Mouse (Mus musculus) embryonic facial prominence, embryonic 11.5 days (tissue): ENCODE data around the gene Rara. TPM values are rescaled to one million over a fixed set of nuclear protein-coding genes. Genes with fewer than 3 reads are reported as not detected.

Experiments used
- ATAC-seq: fragments of 200-750 bp; cut with Nextera tagmentation; replicated peaks from 2 replicates; pipeline ENCODE4 v1.8.0; 2017; ENCODE audit warnings: low read depth; ENCODE audit not compliant: insufficient number of reproducible peaks, low FRiP score, low TSS enrichment
- DNase-seq: peaks from one replicate; pipeline ENCODE4 v3.0.0-alpha.2; 2015; ENCODE audit warnings: low spot score
- H3K27ac ChIP-seq: fragments of 300-500 bp; sonication (generic); replicated peaks from 2 replicates; pipeline ENCODE4 v1.5.1; 2014; ENCODE audit warnings: mild to moderate bottlenecking, low read depth, low read length, control low read depth
- H3K27me3 ChIP-seq: fragments of 300-500 bp; sonication (generic); 2 replicates; pipeline ENCODE4 v1.6.1; 2014; ENCODE audit warnings: mild to moderate bottlenecking, low read length, moderate library complexity, mixed read lengths; ENCODE audit not compliant: control insufficient read depth, insufficient read depth
- H3K36me3 ChIP-seq: fragments of 300-500 bp; sonication (generic); replicated peaks from 2 replicates; pipeline ENCODE4 v1.6.1; 2014; ENCODE audit warnings: low read depth, mild to moderate bottlenecking, low read length, moderate library complexity, mixed read lengths; ENCODE audit not compliant: control insufficient read depth, insufficient read depth
- H3K4me1 ChIP-seq: fragments of 300-500 bp; sonication (generic); 2 replicates; pipeline ENCODE4 v1.6.1; 2014; ENCODE audit warnings: low read length, mixed read lengths; ENCODE audit not compliant: control insufficient read depth, insufficient read depth
- H3K4me2 ChIP-seq: fragments of 300-500 bp; sonication (generic); 2 replicates; pipeline ENCODE4 v1.6.1; 2014; ENCODE audit warnings: low read depth, mild to moderate bottlenecking, control low read depth, low read length, moderate library complexity
- H3K4me3 ChIP-seq: fragments of 300-500 bp; sonication (generic); 2 replicates; pipeline ENCODE4 v1.5.1; 2014; ENCODE audit warnings: low read depth, low read length, control low read depth
- H3K9ac ChIP-seq: fragments of 300-500 bp; sonication (generic); replicated peaks from 2 replicates; pipeline ENCODE4 v1.6.1; 2014; ENCODE audit warnings: mild to moderate bottlenecking, control low read depth, low read length
- H3K9me3 ChIP-seq: fragments of 300-500 bp; sonication (generic); replicated peaks from 2 replicates; pipeline ENCODE4 v1.6.1; 2016; ENCODE audit warnings: mild to moderate bottlenecking, low read length, inconsistent platforms, mixed read lengths; ENCODE audit not compliant: control insufficient read depth
- WGBS: fragments of 180-500 bp; shearing (Covaris S2); extraction: QIAGEN DNeasy Blood & Tissue Kit; methylation state at CpG from one replicate; pipeline ENCODE4 v1.1.7; 2014; 5-methylcytosine and 5-hydroxymethylcytosine counted together
- polyA plus RNA-seq: library from polyadenylated mRNA; unstranded; fragments of >200 nt; fragmentation: Nextera tagmentation; extraction: Ambion mirVana; gene quantifications from 2 replicates; pipeline ENCODE4 v1.2.1, GENCODE M21; 2014

Gene Rara
- polyA plus RNA-seq, 1 experiment from 2014 or later: 32.7 TPM

DNA sequence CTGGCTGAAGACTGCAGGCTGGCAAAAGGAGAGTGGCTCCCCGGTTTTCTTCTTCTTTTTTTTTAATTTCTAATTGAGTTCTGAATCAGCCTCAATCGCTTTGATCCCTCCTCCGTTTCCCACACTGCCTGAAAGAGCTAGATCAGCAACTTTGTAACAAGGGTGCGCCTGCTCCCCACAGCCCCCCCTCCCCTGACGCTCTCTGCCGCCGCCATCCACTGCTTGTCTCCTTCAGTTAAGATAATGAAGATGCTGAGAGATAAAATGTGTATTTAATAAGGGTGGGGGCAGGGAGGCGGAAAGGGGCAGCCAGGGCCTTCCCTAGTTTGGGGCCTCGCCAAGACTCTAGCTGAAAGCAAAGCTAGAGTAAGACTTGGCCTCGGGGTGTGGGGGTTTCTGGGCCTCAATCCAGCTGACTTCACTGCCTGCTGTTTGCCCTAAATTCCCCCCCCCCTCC lies 2.3 kb upstream of the Rara start:
- peak overlapping the region; percentile 13; the same call in 1 of the 2 replicates for H3K4me2 ChIP-seq
- no peaks in the 10 kb centered on the region for H3K9me3 ChIP-seq
- WGBS: 3% methylated on average over 10 of the region's 10 CpGs
- no peaks in the 10 kb centered on the region for H3K27me3 ChIP-seq
- ATAC-seq (peak; percentile 19; the same call in 1 of the 2 replicates), DNase-seq (peak; percentile 86)
- no peak overlapping the region; the same call in 1 of the 2 replicates for H3K4me3 ChIP-seq
- peak overlapping the region; percentile 95 for H3K27ac ChIP-seq
- no peaks in the 10 kb centered on the region for H3K36me3 ChIP-seq
- H3K4me1 ChIP-seq: peaks cover 41% of the 10 kb centered on the region
- peak overlapping the region; percentile 37 for H3K9ac ChIP-seq

- peak overlapping the region; percentile 37 for H3K9ac ChIP-seq
- DNase-seq (peak; percentile 95), ATAC-seq (peak; percentile 66)
- no peaks in the 10 kb centered on the region for H3K9me3 ChIP-seq
- H3K27ac ChIP-seq: peak overlapping the region; percentile 95
- no peaks in the 10 kb centered on the region for H3K36me3 ChIP-seq
- H3K27me3 ChIP-seq: no peaks in the 10 kb centered on the region
- no peak overlapping the region for H3K4me3 ChIP-seq
- WGBS: 2% methylated on average over 12 of the region's 12 CpGs
- peak overlapping the region; percentile 34 for H3K4me2 ChIP-seq
- peaks cover 44% of the 10 kb centered on the region for H3K4me1 ChIP-seq
Observed at GRCm38 (mm10) chr11:98925868-98926311, 1.7 kb upstream of the Rara start.

DNA sequence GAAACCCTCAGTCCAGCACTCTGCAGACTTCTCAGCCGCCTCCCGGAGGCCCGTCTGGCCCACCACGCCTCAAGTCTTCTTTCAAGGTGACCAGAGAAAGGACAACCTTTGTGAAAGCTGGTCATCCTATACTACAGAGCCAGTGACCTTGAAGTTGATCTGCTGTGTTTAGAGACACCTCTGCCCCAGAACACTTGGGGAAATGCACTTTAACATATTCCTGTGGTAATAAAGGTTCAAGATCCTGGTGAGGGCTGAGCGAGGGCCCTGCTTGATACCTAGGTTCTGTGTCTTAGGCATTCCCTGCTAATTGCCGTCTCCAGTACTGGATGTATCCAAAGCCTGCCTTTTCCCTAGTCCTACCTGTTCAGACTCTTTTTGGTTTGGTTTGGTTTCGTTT lies 1.1 kb upstream of the Rara start:
- Histone ChIP-seq H3K4me1 (peaks cover 47% of the 10 kb centered on the region), H3K4me2 (no peak overlapping the region; the same call in 1 of the 2 replicates), H3K27ac (peak overlapping the region; percentile 95), H3K36me3 (no peaks in the 10 kb centered on the region), H3K9ac (no peak overlapping the region), H3K27me3 (no peaks in the 10 kb centered on the region), H3K9me3 (no peaks in the 10 kb centered on the region), H3K4me3 (no peak overlapping the region)
- WGBS: 49% methylated on average over 7 of the region's 7 CpGs
- DNase-seq (no peak), ATAC-seq (no peak)

DNA sequence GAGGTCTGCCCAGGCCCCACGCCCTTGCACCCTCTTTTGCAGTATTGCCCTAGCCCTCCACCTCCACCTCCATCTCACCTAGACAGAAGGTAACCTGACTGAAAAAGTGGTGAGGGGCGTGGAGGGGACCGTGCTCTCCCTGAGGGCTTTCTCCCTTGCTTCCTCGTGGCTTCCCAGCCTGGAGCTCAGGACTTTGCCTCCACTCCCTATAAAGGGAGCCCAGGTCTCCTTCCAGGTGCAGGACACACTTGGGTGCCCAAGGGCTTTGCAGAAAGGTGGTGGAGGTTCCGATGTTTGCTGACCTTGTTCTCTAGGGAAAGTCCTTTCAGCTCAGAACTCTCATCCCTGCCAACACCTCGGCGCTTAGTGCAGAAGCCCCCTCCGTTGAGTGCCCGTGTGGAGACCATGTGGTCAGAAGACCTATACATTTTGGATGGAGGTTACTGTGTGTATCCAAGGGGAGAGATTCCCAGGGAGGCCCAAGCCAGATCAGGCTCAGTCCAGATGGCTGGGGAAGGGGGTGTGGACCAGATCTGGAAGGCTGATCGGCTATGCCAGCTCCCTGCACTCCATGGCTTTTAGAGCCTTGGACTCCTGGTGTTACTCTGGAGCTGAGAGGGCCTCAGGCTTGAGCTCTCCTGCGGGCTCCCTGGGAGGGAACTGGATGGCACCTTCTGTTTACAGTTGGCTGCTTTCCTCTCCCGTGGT lies 722 bp downstream of the Rara start:
- Histone ChIP-seq H3K36me3 (no peaks in the 10 kb centered on the region), H3K27ac (peak overlapping the region; percentile 37), H3K27me3 (no peaks in the 10 kb centered on the region), H3K4me3 (peak overlapping the region; percentile 49), H3K4me2 (peak overlapping the region; percentile 87), H3K9me3 (no peaks in the 10 kb centered on the region), H3K4me1 (peaks cover 64% of the 10 kb centered on the region), H3K9ac (peak overlapping the region; percentile 64)
- 11% methylated on average over 12 of the region's 12 CpGs for WGBS
- ATAC-seq (no peak), DNase-seq (no peak)

DNA sequence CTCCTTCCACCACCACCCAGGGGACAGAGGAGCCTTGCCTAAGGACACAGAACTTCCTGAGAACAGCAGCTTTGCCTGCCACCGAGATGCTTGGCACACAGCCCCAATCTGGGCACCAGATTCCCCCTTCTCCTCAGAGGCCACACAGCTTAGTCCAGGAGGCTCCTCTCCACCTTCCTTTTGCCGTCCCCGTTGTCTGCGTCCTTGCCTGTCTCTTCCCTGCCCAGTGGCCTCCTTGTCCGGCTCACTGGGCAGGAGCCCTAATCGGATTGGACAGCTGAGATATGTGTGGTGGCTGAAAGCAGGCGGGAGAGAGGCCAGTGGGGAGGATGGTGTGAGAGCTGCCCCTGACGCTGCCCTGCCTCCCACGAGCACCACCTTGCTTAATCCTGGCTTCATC lies 1.9 kb downstream of the Rara start:
- H3K4me2 ChIP-seq: peak overlapping the region; percentile 87
- H3K27ac ChIP-seq: peak overlapping the region; percentile 56; the same call in 1 of the 2 replicates
- H3K36me3 ChIP-seq: no peaks in the 10 kb centered on the region
- H3K9ac ChIP-seq: peak overlapping the region; percentile 46
- no peaks in the 10 kb centered on the region for H3K27me3 ChIP-seq
- ATAC-seq (no peak), DNase-seq (no peak)
- peak overlapping the region; percentile 18; the same call in 1 of the 2 replicates for H3K4me3 ChIP-seq
- peaks cover 62% of the 10 kb centered on the region for H3K4me1 ChIP-seq
- no peaks in the 10 kb centered on the region for H3K9me3 ChIP-seq
- WGBS: 2% methylated on average over 9 of the region's 9 CpGs

- H3K36me3 ChIP-seq: no peaks in the 10 kb centered on the region
- ATAC-seq: no peak
- peak overlapping the region; percentile 34 for H3K4me2 ChIP-seq
- H3K4me1 ChIP-seq: peaks cover 56% of the 10 kb centered on the region
- no peak for DNase-seq
- 55% methylated on average over 7 of the region's 7 CpGs for WGBS
- H3K27me3 ChIP-seq: no peaks in the 10 kb centered on the region
- no peaks in the 10 kb centered on the region for H3K9me3 ChIP-seq
- H3K9ac ChIP-seq: peak overlapping the region; percentile 46; the same call in 1 of the 2 replicates
- no peak overlapping the region for H3K4me3 ChIP-seq
- peak overlapping the region; percentile 56; the same call in 1 of the 2 replicates for H3K27ac ChIP-seq
Observed at GRCm38 (mm10) chr11:98930127-98930601, 2.5 kb downstream of the Rara start.

DNA sequence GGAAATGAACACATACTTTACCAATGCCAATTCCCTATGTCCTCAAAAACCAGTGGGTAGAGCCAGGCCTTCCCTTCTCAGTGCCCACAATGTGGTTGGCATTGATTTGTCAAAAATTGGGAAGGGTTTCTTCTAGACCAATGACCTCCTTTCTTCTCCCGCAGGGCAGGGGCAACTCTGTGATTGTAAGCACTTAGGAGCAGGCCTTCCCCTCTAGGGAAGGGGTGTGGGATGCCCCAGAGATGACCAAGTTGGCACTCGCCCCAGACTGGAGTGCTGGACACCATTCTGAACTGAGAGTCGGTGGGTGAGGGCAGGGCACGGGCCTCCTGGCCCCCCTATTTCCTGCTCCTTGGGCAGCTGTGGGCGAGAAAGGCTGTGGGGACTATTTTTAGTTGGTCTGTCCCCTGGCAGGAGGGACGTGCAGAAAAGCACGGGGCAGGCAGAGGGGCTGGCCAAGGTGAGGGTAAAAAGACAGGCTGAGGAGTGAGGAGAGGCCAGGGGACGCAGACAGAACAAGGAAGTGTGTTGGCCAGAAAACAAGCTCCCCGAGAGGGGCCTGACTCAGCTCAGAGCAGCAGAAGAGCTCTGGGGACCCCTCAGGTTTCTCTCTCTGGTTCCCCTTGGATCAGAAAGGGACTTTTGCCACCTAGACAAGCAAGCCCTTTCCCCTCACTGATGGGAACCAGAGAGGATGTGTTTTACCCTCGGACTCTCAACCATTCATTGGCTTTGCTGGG lies 3.3 kb downstream of the Rara start:
- H3K9ac ChIP-seq: peak overlapping the region; percentile 39
- 30% methylated on average over 10 of the region's 10 CpGs for WGBS
- H3K4me2 ChIP-seq: no peak overlapping the region
- H3K4me1 ChIP-seq: peaks cover 50% of the 10 kb centered on the region
- no peak overlapping the region for H3K27ac ChIP-seq
- no peaks in the 10 kb centered on the region for H3K36me3 ChIP-seq
- H3K27me3 ChIP-seq: no peaks in the 10 kb centered on the region
- ATAC-seq (no peak), DNase-seq (no peak)
- no peaks in the 10 kb centered on the region for H3K9me3 ChIP-seq
- H3K4me3 ChIP-seq: no peak overlapping the region
